Mouse (Mus musculus) heart, embryonic 15.5 days (tissue): ENCODE measurements around the gene Cyp2w1. TPM values are rescaled to one million over a fixed set of nuclear protein-coding genes. Genes with fewer than 3 reads are reported as not detected.

Experiments
- ATAC-seq: fragments of 200-750 bp; cut with Nextera tagmentation; replicated peaks from 2 replicates; pipeline ENCODE4 v1.8.0; 2017; ENCODE audit warnings: low read depth, moderate TSS enrichment; ENCODE audit not compliant: insufficient number of reproducible peaks, insufficient read depth, low FRiP score
- H3K27ac ChIP-seq: fragments of 300-500 bp; sonication (generic); 2 replicates; pipeline ENCODE4 v1.5.1; 2015; ENCODE audit warnings: mild to moderate bottlenecking, inconsistent platforms
- H3K27me3 ChIP-seq: fragments of 300-500 bp; sonication (generic); 2 replicates; pipeline ENCODE4 v1.6.1; 2015; ENCODE audit warnings: inconsistent platforms
- H3K36me3 ChIP-seq: fragments of 300-500 bp; sonication (generic); 2 replicates; pipeline ENCODE4 v1.6.1; 2015; ENCODE audit warnings: mild to moderate bottlenecking, inconsistent platforms
- H3K4me1 ChIP-seq: fragments of 300-500 bp; sonication (generic); replicated peaks from 2 replicates; pipeline ENCODE4 v1.6.1; 2015; ENCODE audit warnings: inconsistent platforms
- H3K4me2 ChIP-seq: fragments of 300-500 bp; sonication (generic); 2 replicates; pipeline ENCODE4 v1.6.1; 2015; ENCODE audit warnings: inconsistent platforms, mild to moderate bottlenecking, moderate library complexity
- H3K4me3 ChIP-seq: fragments of 300-500 bp; sonication (generic); 2 replicates; pipeline ENCODE4 v1.5.1; 2015; ENCODE audit warnings: mild to moderate bottlenecking, inconsistent platforms
- H3K9ac ChIP-seq: fragments of 300-500 bp; sonication (generic); 2 replicates; pipeline ENCODE4 v1.6.1; 2015; ENCODE audit warnings: mild to moderate bottlenecking, inconsistent platforms
- H3K9me3 ChIP-seq: fragments of 300-500 bp; sonication (generic); replicated peaks from 2 replicates; pipeline ENCODE4 v1.6.1; 2016; ENCODE audit warnings: inconsistent platforms
- WGBS: fragments of 180-500 bp; shearing (Covaris S2); methylation state at CpG from one replicate; pipeline ENCODE4 v1.1.7; 2015; ENCODE audit warnings: mixed read lengths; 5-methylcytosine and 5-hydroxymethylcytosine counted together
- polyA plus RNA-seq: library from polyadenylated mRNA; unstranded; fragments of >200 nt; fragmentation: Nextera tagmentation; extraction: Ambion mirVana; gene quantifications from 2 replicates; pipeline ENCODE4 v1.2.1, GENCODE M21; 2015

Cyp2w1 gene
- polyA plus RNA-seq, result 0.47 TPM in 1 of 2 replicates, not detected in the other

GRCm38 (mm10) chr5:139352317-139352716 lies at the start of gene Cyp2w1:
Gene Cyp2w1 (plus strand): TSS chr5:139352617.
- 52% methylated on average over 6 of the region's 6 CpGs for WGBS
- Histone ChIP-seq H3K27ac (peak within 1 kb of the TSS; percentile 27; the same call in 1 of the 2 replicates), H3K4me3 (no peak within 1 kb of the TSS), H3K36me3 (no peaks in the 10 kb centered on the region), H3K4me1 (peaks cover 12% of the 10 kb centered on the region), H3K27me3 (peaks cover 29% of the 10 kb centered on the region), H3K4me2 (no peak within 1 kb of the TSS), H3K9me3 (no peaks in the 10 kb centered on the region), H3K9ac (no peak within 1 kb of the TSS; the same call in 1 of the 2 replicates)
- no peak for ATAC-seq

GRCm38 (mm10) chr5:139303646-139304061 lies 48.8 kb upstream of the Cyp2w1 start:
- no peaks in the 10 kb centered on the region for H3K36me3 ChIP-seq
- H3K27me3 ChIP-seq, result no peaks in the 10 kb centered on the region
- H3K4me1 ChIP-seq, result peaks cover 7% of the 10 kb centered on the region; the same call in 1 of the 2 replicates
- no peak overlapping the region for H3K27ac ChIP-seq
- WGBS, result 79% methylated on average over 9 of the region's 9 CpGs
- H3K4me2 ChIP-seq, result no peak overlapping the region
- no peak for ATAC-seq
- no peak overlapping the region for H3K4me3 ChIP-seq
- H3K9me3 ChIP-seq, result no peaks in the 10 kb centered on the region
- no peak overlapping the region for H3K9ac ChIP-seq

- no peaks in the 10 kb centered on the region for H3K4me1 ChIP-seq
- H3K36me3 ChIP-seq, result no peaks in the 10 kb centered on the region
- ATAC-seq, result no peak
- H3K4me2 ChIP-seq, result no peak overlapping the region
- H3K9me3 ChIP-seq, result no peaks in the 10 kb centered on the region
- no peak overlapping the region for H3K9ac ChIP-seq
- no peak overlapping the region for H3K4me3 ChIP-seq
- 78% methylated on average over 3 of the region's 3 CpGs for WGBS
- H3K27me3 ChIP-seq, result no peaks in the 10 kb centered on the region
- no peak overlapping the region for H3K27ac ChIP-seq
Measured at GRCm38 (mm10) chr5:139309946-139310345, 42.5 kb upstream of the Cyp2w1 start.

- no peak for ATAC-seq
- 85% methylated on average over 4 of the region's 4 CpGs for WGBS
Measured at GRCm38 (mm10) chr5:139310477-139310876, 41.9 kb upstream of the Cyp2w1 start.

GRCm38 (mm10) chr5:139311822-139312221 lies 40.6 kb upstream of the Cyp2w1 start:
- H3K27ac ChIP-seq, result no peak overlapping the region
- no peak overlapping the region for H3K9ac ChIP-seq
- H3K27me3 ChIP-seq, result no peaks in the 10 kb centered on the region
- WGBS, result 84% methylated on average over 9 of the region's 9 CpGs
- H3K9me3 ChIP-seq, result no peaks in the 10 kb centered on the region
- H3K4me1 ChIP-seq, result no peaks in the 10 kb centered on the region
- H3K4me3 ChIP-seq, result no peak overlapping the region
- no peak for ATAC-seq
- no peak overlapping the region for H3K4me2 ChIP-seq
- H3K36me3 ChIP-seq, result no peaks in the 10 kb centered on the region

More at GRCm38 (mm10) chr5:139310477-139310876, 41.9 kb upstream of the Cyp2w1 start:
- H3K4me3 ChIP-seq, result no peak overlapping the region
- H3K27me3 ChIP-seq, result no peaks in the 10 kb centered on the region
- no peaks in the 10 kb centered on the region for H3K4me1 ChIP-seq
- no peak overlapping the region for H3K9ac ChIP-seq
- H3K36me3 ChIP-seq, result no peaks in the 10 kb centered on the region
- no peak overlapping the region for H3K4me2 ChIP-seq
- H3K9me3 ChIP-seq, result no peaks in the 10 kb centered on the region
- no peak overlapping the region for H3K27ac ChIP-seq

GRCm38 (mm10) chr5:139313536-139313935 lies 38.9 kb upstream of the Cyp2w1 start:
- no peak overlapping the region for H3K27ac ChIP-seq
- H3K4me2 ChIP-seq, result no peak overlapping the region
- no peak overlapping the region for H3K4me3 ChIP-seq
- H3K9ac ChIP-seq, result no peak overlapping the region
- H3K27me3 ChIP-seq, result peaks cover 3% of the 10 kb centered on the region
- H3K4me1 ChIP-seq, result no peaks in the 10 kb centered on the region
- no peaks in the 10 kb centered on the region for H3K36me3 ChIP-seq
- H3K9me3 ChIP-seq, result no peaks in the 10 kb centered on the region
- no peak for ATAC-seq
- 81% methylated on average over 9 of the region's 9 CpGs for WGBS

- Histone ChIP-seq H3K4me3 (no peak overlapping the region), H3K27me3 (peaks cover 7% of the 10 kb centered on the region), H3K9ac (no peak overlapping the region), H3K9me3 (no peaks in the 10 kb centered on the region), H3K27ac (no peak overlapping the region), H3K4me1 (no peaks in the 10 kb centered on the region), H3K4me2 (no peak overlapping the region), H3K36me3 (no peaks in the 10 kb centered on the region)
- ATAC-seq, result no peak
- 81% methylated on average over 12 of the region's 12 CpGs for WGBS
Measured at GRCm38 (mm10) chr5:139314941-139315642, 37.3 kb upstream of the Cyp2w1 start.

GRCm38 (mm10) chr5:139316982-139317675 lies 35.3 kb upstream of the Cyp2w1 start:
- Histone ChIP-seq H3K4me2 (no peak overlapping the region), H3K9me3 (no peaks in the 10 kb centered on the region), H3K27me3 (peaks cover 7% of the 10 kb centered on the region), H3K36me3 (no peaks in the 10 kb centered on the region), H3K27ac (no peak overlapping the region), H3K9ac (no peak overlapping the region; the same call in 1 of the 2 replicates), H3K4me1 (no peaks in the 10 kb centered on the region), H3K4me3 (no peak overlapping the region)
- 64% methylated on average over 6 of the region's 6 CpGs for WGBS
- no peak for ATAC-seq

GRCm38 (mm10) chr5:139317751-139318504 lies 34.5 kb upstream of the Cyp2w1 start:
- no peak for ATAC-seq
- Histone ChIP-seq H3K27me3 (peaks cover 11% of the 10 kb centered on the region), H3K4me2 (no peak overlapping the region), H3K36me3 (no peaks in the 10 kb centered on the region), H3K4me1 (no peaks in the 10 kb centered on the region), H3K9me3 (no peaks in the 10 kb centered on the region), H3K27ac (no peak overlapping the region), H3K4me3 (no peak overlapping the region), H3K9ac (no peak overlapping the region)
- WGBS, result 58% methylated on average over 21 of the region's 21 CpGs

- Histone ChIP-seq H3K36me3 (no peaks in the 10 kb centered on the region), H3K4me3 (no peak overlapping the region), H3K4me1 (peaks cover 20% of the 10 kb centered on the region), H3K27ac (no peak overlapping the region), H3K4me2 (no peak overlapping the region), H3K9me3 (no peaks in the 10 kb centered on the region), H3K9ac (no peak overlapping the region), H3K27me3 (peaks cover 36% of the 10 kb centered on the region)
- WGBS, result 72% methylated on average over 7 of the region's 7 CpGs
- no peak for ATAC-seq
Measured at GRCm38 (mm10) chr5:139320424-139320823, 32.0 kb upstream of the Cyp2w1 start.

- Histone ChIP-seq H3K4me2 (no peak overlapping the region), H3K4me1 (peaks cover 23% of the 10 kb centered on the region), H3K36me3 (no peaks in the 10 kb centered on the region), H3K9me3 (no peaks in the 10 kb centered on the region), H3K9ac (no peak overlapping the region), H3K27me3 (peaks cover 45% of the 10 kb centered on the region), H3K4me3 (no peak overlapping the region), H3K27ac (no peak overlapping the region)
- WGBS, result 81% methylated on average over 6 of the region's 6 CpGs
- no peak for ATAC-seq
Measured at GRCm38 (mm10) chr5:139321331-139321730, 31.1 kb upstream of the Cyp2w1 start.
